Mouse (Mus musculus) embryonic facial prominence, embryonic 11.5 days (tissue): ENCODE results near the gene Trim65. TPM values are rescaled to one million over a fixed set of nuclear protein-coding genes. Genes with fewer than 3 reads are reported as not detected.

Experiments
- ATAC-seq: fragments of 200-750 bp; cut with Nextera tagmentation; replicated peaks from 2 replicates; pipeline ENCODE4 v1.8.0; 2017; ENCODE audit warnings: low read depth; ENCODE audit not compliant: insufficient number of reproducible peaks, low FRiP score, low TSS enrichment
- DNase-seq: peaks from one replicate; pipeline ENCODE4 v3.0.0-alpha.2; 2015; ENCODE audit warnings: low spot score
- H3K27ac ChIP-seq: fragments of 300-500 bp; sonication (generic); replicated peaks from 2 replicates; pipeline ENCODE4 v1.5.1; 2014; ENCODE audit warnings: mild to moderate bottlenecking, low read depth, low read length, control low read depth
- H3K27me3 ChIP-seq: fragments of 300-500 bp; sonication (generic); 2 replicates; pipeline ENCODE4 v1.6.1; 2014; ENCODE audit warnings: mild to moderate bottlenecking, low read length, moderate library complexity, mixed read lengths; ENCODE audit not compliant: control insufficient read depth, insufficient read depth
- H3K36me3 ChIP-seq: fragments of 300-500 bp; sonication (generic); replicated peaks from 2 replicates; pipeline ENCODE4 v1.6.1; 2014; ENCODE audit warnings: low read depth, mild to moderate bottlenecking, low read length, moderate library complexity, mixed read lengths; ENCODE audit not compliant: control insufficient read depth, insufficient read depth
- H3K4me1 ChIP-seq: fragments of 300-500 bp; sonication (generic); 2 replicates; pipeline ENCODE4 v1.6.1; 2014; ENCODE audit warnings: low read length, mixed read lengths; ENCODE audit not compliant: control insufficient read depth, insufficient read depth
- H3K4me2 ChIP-seq: fragments of 300-500 bp; sonication (generic); 2 replicates; pipeline ENCODE4 v1.6.1; 2014; ENCODE audit warnings: low read depth, mild to moderate bottlenecking, control low read depth, low read length, moderate library complexity
- H3K4me3 ChIP-seq: fragments of 300-500 bp; sonication (generic); 2 replicates; pipeline ENCODE4 v1.5.1; 2014; ENCODE audit warnings: low read depth, low read length, control low read depth
- H3K9ac ChIP-seq: fragments of 300-500 bp; sonication (generic); replicated peaks from 2 replicates; pipeline ENCODE4 v1.6.1; 2014; ENCODE audit warnings: mild to moderate bottlenecking, control low read depth, low read length
- H3K9me3 ChIP-seq: fragments of 300-500 bp; sonication (generic); replicated peaks from 2 replicates; pipeline ENCODE4 v1.6.1; 2016; ENCODE audit warnings: mild to moderate bottlenecking, low read length, inconsistent platforms, mixed read lengths; ENCODE audit not compliant: control insufficient read depth
- WGBS: fragments of 180-500 bp; shearing (Covaris S2); extraction: QIAGEN DNeasy Blood & Tissue Kit; methylation state at CpG from one replicate; pipeline ENCODE4 v1.1.7; 2014; 5-methylcytosine and 5-hydroxymethylcytosine counted together
- polyA plus RNA-seq: library from polyadenylated mRNA; unstranded; fragments of >200 nt; fragmentation: Nextera tagmentation; extraction: Ambion mirVana; gene quantifications from 2 replicates; pipeline ENCODE4 v1.2.1, GENCODE M21; 2014

Gene Trim65
- polyA plus RNA-seq, 1 experiment from 2014 or later: 1.8 TPM

DNA sequence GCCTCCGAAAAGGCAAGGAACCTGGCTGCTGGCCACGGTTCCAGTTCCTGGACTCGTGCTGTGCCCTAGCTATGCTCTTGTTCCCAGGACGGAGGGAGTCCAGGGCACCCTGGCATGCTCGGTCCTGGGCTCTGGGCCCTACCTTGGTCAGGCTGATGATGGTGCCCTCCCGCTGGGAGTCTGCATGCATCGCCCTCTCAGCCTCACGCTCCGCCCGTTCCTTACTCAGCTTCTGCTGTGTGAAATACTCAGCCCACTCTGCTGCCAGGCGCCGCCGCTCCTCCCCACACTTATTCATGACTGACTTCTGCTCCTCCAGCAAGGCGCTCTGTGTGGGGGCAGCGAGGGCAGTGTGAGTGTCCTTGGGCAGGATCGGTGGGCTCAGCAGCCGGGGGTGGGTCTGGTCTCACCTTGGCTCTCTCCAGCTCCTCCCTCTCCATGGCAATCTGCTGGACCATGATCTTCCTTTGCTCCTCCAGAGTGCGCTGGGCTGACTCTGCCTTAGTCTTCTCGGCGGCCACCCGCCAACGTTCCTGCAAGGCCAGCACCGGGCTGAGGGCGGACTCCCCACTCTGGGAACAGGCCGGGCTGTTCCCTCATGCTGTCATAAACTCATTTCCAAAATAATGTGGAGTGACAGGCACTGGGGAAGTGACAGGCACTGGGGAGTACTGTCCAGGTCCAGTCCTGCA lies 15.5 kb upstream of the Trim65 start:
- Histone ChIP-seq H3K4me2 (no peak overlapping the region), H3K4me3 (no peak overlapping the region), H3K27me3 (no peaks in the 10 kb centered on the region), H3K9me3 (no peaks in the 10 kb centered on the region), H3K27ac (no peak overlapping the region), H3K9ac (no peak overlapping the region), H3K36me3 (peaks cover 29% of the 10 kb centered on the region), H3K4me1 (no peaks in the 10 kb centered on the region)
- DNase-seq: no peak
- 79% methylated on average over 25 of the region's 25 CpGs for WGBS
- ATAC-seq: no peak

DNA sequence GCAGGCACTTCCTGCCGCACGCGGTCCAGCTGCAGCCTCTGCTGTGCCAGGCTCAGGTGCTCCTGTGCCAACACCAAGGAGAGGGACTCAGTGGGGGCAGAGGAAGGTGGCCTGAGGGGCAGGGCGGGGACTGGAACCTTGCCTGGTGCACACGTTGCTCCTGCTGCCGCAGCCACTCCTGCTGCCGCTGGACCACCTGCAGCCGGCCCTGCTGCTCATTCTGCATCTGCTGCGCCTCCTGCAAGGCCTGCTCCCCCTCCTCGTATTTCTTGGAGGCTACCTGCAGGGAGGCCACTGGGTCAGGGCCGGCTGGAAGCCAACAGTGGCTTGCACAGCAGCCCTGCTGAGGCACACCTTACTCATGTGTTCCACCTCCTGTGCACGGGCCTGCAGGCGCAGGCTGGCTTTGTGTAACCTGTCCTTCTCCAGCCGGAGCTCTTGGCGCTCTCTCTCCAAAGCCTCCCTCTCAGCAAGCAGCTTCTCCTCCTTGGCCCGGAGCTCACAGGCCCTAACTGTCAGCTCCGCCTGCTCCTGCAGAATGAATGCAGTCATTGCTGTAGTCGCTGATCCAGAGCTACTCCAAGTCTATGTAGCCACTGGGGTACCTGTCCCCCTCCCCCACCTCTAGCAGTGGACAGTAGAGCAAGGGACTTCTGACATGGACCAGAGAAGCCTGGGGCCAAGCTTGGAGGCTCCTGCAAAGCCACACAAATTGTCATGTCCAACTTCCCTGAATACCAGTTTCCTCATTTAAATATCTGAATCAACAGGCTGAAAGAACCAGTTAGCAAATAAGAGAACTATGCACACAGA lies 14.8 kb upstream of the Trim65 start:
- Histone ChIP-seq H3K27ac (no peak overlapping the region), H3K4me1 (no peaks in the 10 kb centered on the region), H3K9ac (no peak overlapping the region), H3K4me3 (no peak overlapping the region), H3K9me3 (no peaks in the 10 kb centered on the region), H3K4me2 (no peak overlapping the region), H3K27me3 (no peaks in the 10 kb centered on the region), H3K36me3 (peaks cover 23% of the 10 kb centered on the region)
- WGBS: 55% methylated on average over 17 of the region's 18 CpGs
- DNase-seq: no peak
- ATAC-seq: no peak

DNA sequence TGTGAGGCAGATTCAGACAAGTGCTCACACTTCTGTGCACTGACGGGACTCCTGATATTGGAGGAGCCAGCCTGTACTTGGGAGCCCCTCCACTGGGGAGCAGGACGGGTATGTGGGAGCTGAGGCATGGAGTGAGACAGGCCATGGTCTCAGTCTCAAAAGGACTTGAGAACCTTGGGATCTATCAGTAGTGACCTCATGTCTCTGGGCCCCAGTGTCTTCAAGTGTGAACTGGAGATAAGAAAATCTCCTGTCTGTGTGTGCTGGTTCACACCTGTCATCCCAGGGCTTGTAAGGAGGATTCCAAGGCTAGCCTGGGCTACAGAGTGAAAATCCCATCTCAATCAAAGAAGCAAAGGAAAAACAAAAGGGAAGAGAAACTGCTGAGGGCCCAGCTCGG lies 12.5 kb upstream of the Trim65 start:
- Histone ChIP-seq H3K36me3 (peaks cover 18% of the 10 kb centered on the region), H3K9ac (no peak overlapping the region), H3K4me3 (no peak overlapping the region), H3K4me1 (no peaks in the 10 kb centered on the region), H3K4me2 (no peak overlapping the region), H3K27ac (no peak overlapping the region), H3K27me3 (no peaks in the 10 kb centered on the region), H3K9me3 (no peaks in the 10 kb centered on the region)
- 84% methylated on average over 3 of the region's 3 CpGs for WGBS
- ATAC-seq: no peak
- DNase-seq: no peak

DNA sequence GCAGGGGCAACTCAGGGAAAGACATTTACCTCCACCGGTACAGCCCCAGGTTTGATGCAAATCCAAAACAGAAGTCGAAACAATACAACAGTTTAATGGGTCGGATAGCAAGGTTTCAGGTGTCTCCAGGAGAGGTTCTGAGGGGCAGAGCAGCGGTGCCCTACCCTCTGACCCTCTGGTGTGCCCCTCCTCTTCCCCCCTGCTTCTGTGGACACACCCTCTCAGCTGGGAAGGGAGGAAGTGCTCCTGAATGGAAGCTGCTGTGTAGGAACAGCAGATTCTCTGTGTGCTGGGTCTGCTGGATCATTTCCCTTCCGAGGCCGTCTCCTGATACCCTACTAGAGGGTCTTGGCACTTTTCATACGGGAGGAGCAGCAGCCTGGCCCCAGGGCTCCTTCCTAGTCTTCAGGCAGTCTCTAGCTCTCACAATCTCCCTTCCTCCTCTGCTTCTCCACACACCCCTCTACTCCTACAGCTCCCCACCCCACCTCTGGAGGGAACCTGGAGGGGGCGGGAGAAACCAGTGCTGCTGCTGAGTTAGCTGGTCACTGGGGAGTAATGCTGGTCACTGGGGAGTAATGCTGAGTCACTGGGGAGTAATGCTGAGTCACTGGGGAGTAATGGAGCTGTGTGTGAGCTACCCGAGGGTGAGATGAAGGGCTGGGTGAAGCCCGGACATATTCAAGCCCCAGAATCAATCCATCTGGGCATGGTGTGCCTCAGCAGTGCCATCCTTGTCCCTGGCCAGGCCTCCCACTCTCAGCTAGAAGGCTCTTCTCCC lies 11.5 kb upstream of the Trim65 start:
- 52% methylated on average over 10 of the region's 10 CpGs for WGBS
- Histone ChIP-seq H3K4me2 (no peak overlapping the region), H3K9me3 (no peaks in the 10 kb centered on the region), H3K9ac (no peak overlapping the region), H3K4me1 (no peaks in the 10 kb centered on the region), H3K4me3 (no peak overlapping the region), H3K27me3 (no peaks in the 10 kb centered on the region), H3K27ac (no peak overlapping the region), H3K36me3 (peaks cover 15% of the 10 kb centered on the region)
- ATAC-seq (no peak), DNase-seq (no peak)

DNA sequence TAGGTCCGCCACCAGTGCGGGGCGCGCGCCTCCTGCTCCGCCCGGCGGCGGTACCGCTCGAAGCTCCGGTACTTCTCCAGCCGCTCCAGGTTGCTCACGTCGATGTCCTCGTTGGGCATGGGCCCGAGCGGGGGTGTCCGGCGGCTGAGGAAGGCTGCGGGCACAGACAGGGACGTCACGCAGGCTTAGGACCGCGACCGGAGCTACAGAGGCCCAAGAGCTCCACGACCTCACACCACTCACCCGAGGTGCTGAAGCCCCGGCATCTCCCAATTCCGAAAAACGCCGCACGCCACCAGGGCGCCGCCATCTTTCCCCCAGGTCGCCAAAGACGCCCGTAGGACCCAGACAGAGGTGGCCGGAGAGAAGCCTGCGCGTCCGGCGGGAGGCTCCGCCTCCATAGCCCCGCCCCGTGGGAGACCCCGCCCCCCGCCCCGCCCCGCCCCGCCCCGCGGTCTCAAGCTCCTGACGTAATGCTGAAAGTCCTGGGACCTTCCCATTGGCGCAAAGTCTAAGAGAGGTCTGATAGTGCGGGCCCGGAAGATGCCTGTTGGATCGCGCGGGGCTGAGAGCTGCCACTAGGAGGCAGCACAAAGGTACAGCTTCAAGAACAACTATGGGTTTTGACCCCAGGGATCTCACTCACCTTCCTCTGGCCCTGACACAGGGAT lies 7.7 kb upstream of the Trim65 start, which contains the start of gene Mrpl38:
TSS of gene Mrpl38 (minus strand) at position 401 of the 671 bp plus-strand sequence.
- DNase-seq (peak; percentile 96), ATAC-seq (peak; percentile 93)
- peak within 1 kb of the TSS; percentile 61 for H3K4me2 ChIP-seq
- H3K4me3 ChIP-seq: peak within 1 kb of the TSS; percentile 70
- peak within 1 kb of the TSS; percentile 67 for H3K9ac ChIP-seq
- H3K4me1 ChIP-seq: no peaks in the 10 kb centered on the region
- under 1% methylated on average over 60 of the region's 60 CpGs for WGBS
- peaks cover 5% of the 10 kb centered on the region for H3K36me3 ChIP-seq
- no peaks in the 10 kb centered on the region for H3K27me3 ChIP-seq
- no peaks in the 10 kb centered on the region for H3K9me3 ChIP-seq
- 0 out of 2 replicates have a peak within 1 kb of the TSS, but pooled peaks have one; percentile 7 for H3K27ac ChIP-seq

DNA sequence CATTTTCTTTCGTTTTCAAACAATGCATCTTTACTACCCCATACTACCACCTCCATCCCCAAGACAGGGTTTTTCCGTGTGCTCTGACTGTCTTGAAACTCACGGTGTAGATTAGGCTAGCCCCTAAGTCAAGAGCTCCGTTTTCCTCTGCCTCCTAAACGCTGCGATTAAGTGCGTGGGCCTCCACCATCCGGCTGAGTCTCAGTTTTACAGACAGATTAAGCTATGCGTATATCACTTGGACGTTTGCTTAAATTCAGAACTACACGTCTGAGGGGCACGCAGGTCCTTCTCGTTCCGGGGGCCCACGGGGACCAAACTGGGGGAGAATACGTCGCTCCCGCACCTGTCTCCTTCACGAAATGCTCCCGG lies 7.2 kb upstream of the Trim65 start:
- no peaks in the 10 kb centered on the region for H3K4me1 ChIP-seq
- 0 out of 2 replicates have a peak overlapping the region, but pooled peaks have one; percentile 7 for H3K27ac ChIP-seq
- H3K4me2 ChIP-seq: peak overlapping the region; percentile 61
- ATAC-seq: no peak
- peak overlapping the region; percentile 67 for H3K9ac ChIP-seq
- H3K4me3 ChIP-seq: peak overlapping the region; percentile 70
- no peaks in the 10 kb centered on the region for H3K9me3 ChIP-seq
- no peaks in the 10 kb centered on the region for H3K27me3 ChIP-seq
- H3K36me3 ChIP-seq: peaks cover 2% of the 10 kb centered on the region
- DNase-seq: no peak
- WGBS: under 1% methylated on average over 20 of the region's 20 CpGs

DNA sequence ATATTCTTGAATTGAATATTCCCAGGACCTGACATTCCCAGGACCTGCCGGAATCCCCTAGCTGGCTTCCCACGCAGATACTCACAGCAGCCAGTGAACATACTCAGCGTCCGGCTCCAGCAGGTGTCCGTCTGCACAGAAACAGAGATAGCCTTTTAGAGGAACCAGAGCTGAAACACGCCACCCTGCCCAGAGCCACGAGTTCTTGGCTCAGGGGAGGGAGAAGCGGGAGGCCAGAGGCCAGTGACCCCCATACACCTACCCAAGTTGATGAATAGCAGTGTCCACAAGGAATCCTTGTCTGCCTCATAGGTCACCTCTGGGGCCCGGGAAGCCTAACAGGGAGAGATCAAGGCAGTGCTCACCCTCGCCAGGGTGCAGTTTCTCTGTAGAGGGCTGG lies 3.2 kb upstream of the Trim65 start:
- Histone ChIP-seq H3K4me3 (no peak overlapping the region), H3K9ac (no peak overlapping the region), H3K27ac (no peak overlapping the region), H3K4me2 (no peak overlapping the region), H3K4me1 (0 out of 2 replicates have a peak, but pooled peaks cover 2% of the 10 kb centered on the region), H3K27me3 (no peaks in the 10 kb centered on the region), H3K36me3 (peaks cover 3% of the 10 kb centered on the region; the same call in 1 of the 2 replicates), H3K9me3 (no peaks in the 10 kb centered on the region)
- DNase-seq: no peak
- no peak for ATAC-seq
- WGBS: 87% methylated on average over 10 of the region's 10 CpGs
